Mouse (Mus musculus): ENCODE data around the gene Arid3a. TPM values are rescaled to one million over a fixed set of nuclear protein-coding genes. Genes with fewer than 3 reads are reported as not detected.
A peak's percentile ranks its signal among the peaks of the same experiment; 100 is the strongest.

Arid3a gene
- polyA plus RNA-seq, 1 experiment from 2014 or later, result 7.0 TPM

- Histone ChIP-seq H3K27me3 (no peaks in the 10 kb centered on the region), H3K9ac (no peak overlapping the region), H3K4me1 (peaks cover 63% of the 10 kb centered on the region), H3K27ac (replicated peaks) (no peak overlapping the region), H3K4me3 (replicated peaks) (no peak overlapping the region), H3K9me3 (replicated peaks) (no peaks in the 10 kb centered on the region), H3K36me3 (peaks cover 37% of the 10 kb centered on the region), H3K4me2 (replicated peaks) (no peak overlapping the region)
- no peak for ATAC-seq (ENCODE audit: insufficient number of reproducible peaks, low FRiP score, low TSS enrichment, low read depth)
- 65% methylated on average over 11 of the region's 11 CpGs for WGBS
These were observed 11.1 kb downstream of the Arid3a start for GRCm38 (mm10) chr10:79937775-79938526.

GRCm38 (mm10) chr10:79940749-79941148 is 13.9 kb downstream of the Arid3a start:
- ATAC-seq (ENCODE audit: insufficient number of reproducible peaks, low FRiP score, low TSS enrichment, low read depth), result no peak
- Histone ChIP-seq H3K9ac (no peak overlapping the region), H3K9me3 (replicated peaks) (no peaks in the 10 kb centered on the region)

GRCm38 (mm10) chr10:79942988-79943387 is 16.1 kb downstream of the Arid3a start:
- no peak overlapping the region for H3K4me2 ChIP-seq (replicated peaks)
- H3K4me3 ChIP-seq (replicated peaks), result no peak overlapping the region
- H3K27me3 ChIP-seq, result no peaks in the 10 kb centered on the region
- WGBS, result 97% methylated on average over 1 of the region's 1 CpGs
- peaks cover 57% of the 10 kb centered on the region for H3K4me1 ChIP-seq
- H3K27ac ChIP-seq (replicated peaks), result 0 out of 2 replicates have a peak overlapping the region, but pooled peaks have one; percentile 34
- peaks cover 24% of the 10 kb centered on the region for H3K36me3 ChIP-seq
- H3K9me3 ChIP-seq (replicated peaks), result no peaks in the 10 kb centered on the region
- H3K9ac ChIP-seq, result no peak overlapping the region
- ATAC-seq (ENCODE audit: insufficient number of reproducible peaks, low FRiP score, low TSS enrichment, low read depth), result no peak

More at GRCm38 (mm10) chr10:79940749-79941148, 13.9 kb downstream of the Arid3a start:
- Histone ChIP-seq H3K27ac (replicated peaks) (no peak overlapping the region), H3K36me3 (peaks cover 20% of the 10 kb centered on the region), H3K4me2 (replicated peaks) (no peak overlapping the region), H3K4me1 (peaks cover 62% of the 10 kb centered on the region), H3K4me3 (replicated peaks) (no peak overlapping the region), H3K27me3 (no peaks in the 10 kb centered on the region)
- WGBS, result 61% methylated on average over 7 of the region's 7 CpGs

- Histone ChIP-seq H3K27me3 (no peaks in the 10 kb centered on the region), H3K4me3 (replicated peaks) (no peak overlapping the region), H3K27ac (replicated peaks) (peak overlapping the region; percentile 34; the same call in 1 of the 2 replicates), H3K4me1 (peaks cover 52% of the 10 kb centered on the region), H3K9ac (no peak overlapping the region), H3K4me2 (replicated peaks) (no peak overlapping the region), H3K9me3 (replicated peaks) (no peaks in the 10 kb centered on the region), H3K36me3 (peaks cover 25% of the 10 kb centered on the region)
- no peak for ATAC-seq (ENCODE audit: insufficient number of reproducible peaks, low FRiP score, low TSS enrichment, low read depth)
- WGBS, result 67% methylated on average over 9 of the region's 9 CpGs
These were observed 16.6 kb downstream of the Arid3a start for GRCm38 (mm10) chr10:79943471-79943901.

GRCm38 (mm10) chr10:79945507-79946234 is 18.8 kb downstream of the Arid3a start:
- no peak overlapping the region for H3K9ac ChIP-seq
- H3K4me1 ChIP-seq, result peaks cover 43% of the 10 kb centered on the region
- 0 out of 2 replicates have a peak overlapping the region, but pooled peaks have one; percentile 6 for H3K4me2 ChIP-seq (replicated peaks)
- H3K27me3 ChIP-seq, result no peaks in the 10 kb centered on the region
- no peaks in the 10 kb centered on the region for H3K9me3 ChIP-seq (replicated peaks)
- peak overlapping the region; percentile 65 for H3K27ac ChIP-seq (replicated peaks)
- H3K4me3 ChIP-seq (replicated peaks), result no peak overlapping the region
- peaks cover 47% of the 10 kb centered on the region for H3K36me3 ChIP-seq
- peak; percentile 36 for ATAC-seq (ENCODE audit: insufficient number of reproducible peaks, low FRiP score, low TSS enrichment, low read depth)
- WGBS, result 28% methylated on average over 16 of the region's 16 CpGs

GRCm38 (mm10) chr10:79946752-79947322 is 20.0 kb downstream of the Arid3a start:
- Histone ChIP-seq H3K27me3 (no peaks in the 10 kb centered on the region), H3K36me3 (peaks cover 46% of the 10 kb centered on the region), H3K9me3 (replicated peaks) (no peaks in the 10 kb centered on the region), H3K9ac (no peak overlapping the region), H3K4me1 (peaks cover 43% of the 10 kb centered on the region), H3K27ac (replicated peaks) (peak overlapping the region; percentile 3; the same call in 1 of the 2 replicates), H3K4me2 (replicated peaks) (0 out of 2 replicates have a peak overlapping the region, but pooled peaks have one; percentile 4), H3K4me3 (replicated peaks) (no peak overlapping the region)
- 38% methylated on average over 7 of the region's 7 CpGs for WGBS
- ATAC-seq (ENCODE audit: insufficient number of reproducible peaks, low FRiP score, low TSS enrichment, low read depth), result no peak; the same call in 1 of the 2 replicates

- no peak overlapping the region for H3K9ac ChIP-seq
- no peak for ATAC-seq (ENCODE audit: insufficient number of reproducible peaks, low FRiP score, low TSS enrichment, low read depth)
- H3K4me1 ChIP-seq, result peaks cover 43% of the 10 kb centered on the region
- no peak overlapping the region for H3K4me2 ChIP-seq (replicated peaks)
- H3K27ac ChIP-seq (replicated peaks), result no peak overlapping the region
- no peak overlapping the region for H3K4me3 ChIP-seq (replicated peaks)
- whole genome bisulfite sequencing, result 78% methylated on average over 6 of the region's 6 CpGs
- no peaks in the 10 kb centered on the region for H3K9me3 ChIP-seq (replicated peaks)
- peaks cover 41% of the 10 kb centered on the region for H3K36me3 ChIP-seq
- no peaks in the 10 kb centered on the region for H3K27me3 ChIP-seq
These were observed 20.7 kb downstream of the Arid3a start for GRCm38 (mm10) chr10:79947502-79947901.

GRCm38 (mm10) chr10:79949873-79950272 is 23.0 kb downstream of the Arid3a start:
- no peak overlapping the region for H3K4me2 ChIP-seq (replicated peaks)
- H3K9ac ChIP-seq, result no peak overlapping the region
- H3K36me3 ChIP-seq, result peaks cover 54% of the 10 kb centered on the region
- H3K27me3 ChIP-seq, result no peaks in the 10 kb centered on the region
- H3K27ac ChIP-seq (replicated peaks), result no peak overlapping the region
- H3K4me1 ChIP-seq, result peaks cover 22% of the 10 kb centered on the region
- WGBS, result 82% methylated on average over 4 of the region's 4 CpGs
- ATAC-seq (ENCODE audit: insufficient number of reproducible peaks, low FRiP score, low TSS enrichment, low read depth), result no peak
- no peaks in the 10 kb centered on the region for H3K9me3 ChIP-seq (replicated peaks)
- no peak overlapping the region for H3K4me3 ChIP-seq (replicated peaks)

GRCm38 (mm10) chr10:79950661-79951060 is 23.8 kb downstream of the Arid3a start:
- peaks cover 14% of the 10 kb centered on the region for H3K4me1 ChIP-seq
- H3K27ac ChIP-seq (replicated peaks), result no peak overlapping the region
- H3K9me3 ChIP-seq (replicated peaks), result no peaks in the 10 kb centered on the region
- H3K9ac ChIP-seq, result no peak overlapping the region
- no peak for ATAC-seq (ENCODE audit: insufficient number of reproducible peaks, low FRiP score, low TSS enrichment, low read depth)
- H3K4me2 ChIP-seq (replicated peaks), result no peak overlapping the region
- H3K36me3 ChIP-seq, result peaks cover 54% of the 10 kb centered on the region
- H3K27me3 ChIP-seq, result no peaks in the 10 kb centered on the region
- WGBS, result 82% methylated on average over 18 of the region's 18 CpGs
- H3K4me3 ChIP-seq (replicated peaks), result no peak overlapping the region

GRCm38 (mm10) chr10:79953946-79954345 is 27.1 kb downstream of the Arid3a start:
- Histone ChIP-seq H3K27ac (replicated peaks) (no peak overlapping the region), H3K9me3 (replicated peaks) (no peaks in the 10 kb centered on the region), H3K36me3 (peaks cover 41% of the 10 kb centered on the region), H3K4me2 (replicated peaks) (no peak overlapping the region), H3K9ac (no peak overlapping the region), H3K27me3 (no peaks in the 10 kb centered on the region), H3K4me3 (replicated peaks) (no peak overlapping the region), H3K4me1 (peaks cover 4% of the 10 kb centered on the region)
- WGBS, result 87% methylated on average over 6 of the region's 6 CpGs
- no peak for ATAC-seq (ENCODE audit: insufficient number of reproducible peaks, low FRiP score, low TSS enrichment, low read depth)

GRCm38 (mm10) chr10:79955691-79956090 is 28.8 kb downstream of the Arid3a start:
- Histone ChIP-seq H3K36me3 (peaks cover 24% of the 10 kb centered on the region), H3K4me3 (replicated peaks) (no peak overlapping the region), H3K27me3 (no peaks in the 10 kb centered on the region), H3K27ac (replicated peaks) (no peak overlapping the region; the same call in 1 of the 2 replicates), H3K9ac (no peak overlapping the region), H3K9me3 (replicated peaks) (no peaks in the 10 kb centered on the region), H3K4me1 (peaks cover 9% of the 10 kb centered on the region), H3K4me2 (replicated peaks) (no peak overlapping the region)
- ATAC-seq (ENCODE audit: insufficient number of reproducible peaks, low FRiP score, low TSS enrichment, low read depth), result no peak
- 58% methylated on average over 9 of the region's 9 CpGs for WGBS

Measured in embryonic facial prominence, embryonic 15.5 days (tissue).